Mouse (Mus musculus) neural tube, embryonic 13.5 days (tissue): ENCODE data around the gene Zswim7. TPM values are rescaled to one million over a fixed set of nuclear protein-coding genes. Genes with fewer than 3 reads are reported as not detected.
A peak's percentile ranks its signal among the peaks of the same experiment; 100 is the strongest.

Source experiments
- ATAC-seq: fragments of 200-750 bp; cut with Nextera tagmentation; 2 replicates; pipeline ENCODE4 v1.8.0; 2017; ENCODE audit warnings: low read depth, mild to moderate bottlenecking, moderate TSS enrichment, moderate library complexity
- H3K27ac ChIP-seq: fragments of 300-500 bp; sonication (generic); replicated peaks from 2 replicates; pipeline ENCODE4 v1.5.1; 2015; ENCODE audit warnings: moderate library complexity, mild to moderate bottlenecking, inconsistent platforms
- H3K27me3 ChIP-seq: fragments of 300-500 bp; sonication (generic); 2 replicates; pipeline ENCODE4 v1.6.1; 2015; ENCODE audit warnings: mild to moderate bottlenecking, inconsistent platforms
- H3K36me3 ChIP-seq: fragments of 300-500 bp; sonication (generic); 2 replicates; pipeline ENCODE4 v1.6.1; 2015; ENCODE audit warnings: mild to moderate bottlenecking, inconsistent platforms
- H3K4me1 ChIP-seq: fragments of 300-500 bp; sonication (generic); replicated peaks from 2 replicates; pipeline ENCODE4 v1.6.1; 2015; ENCODE audit warnings: inconsistent platforms
- H3K4me2 ChIP-seq: fragments of 300-500 bp; sonication (generic); 2 replicates; pipeline ENCODE4 v1.6.1; 2015; ENCODE audit warnings: inconsistent platforms, mild to moderate bottlenecking, moderate library complexity
- H3K4me3 ChIP-seq: fragments of 300-500 bp; sonication (generic); 2 replicates; pipeline ENCODE4 v1.5.1; 2015; ENCODE audit warnings: mild to moderate bottlenecking, inconsistent platforms
- H3K9ac ChIP-seq: fragments of 300-500 bp; sonication (generic); 2 replicates; pipeline ENCODE4 v1.6.1; 2015; ENCODE audit warnings: moderate library complexity, mild to moderate bottlenecking, inconsistent platforms
- H3K9me3 ChIP-seq: fragments of 300-500 bp; sonication (generic); 2 replicates; pipeline ENCODE4 v1.6.1; 2016; ENCODE audit warnings: inconsistent platforms
- WGBS: fragments of 180-500 bp; shearing (Covaris S2); methylation state at CpG from one replicate; pipeline ENCODE4 v1.1.7; 2015; 5-methylcytosine and 5-hydroxymethylcytosine counted together
- polyA plus RNA-seq: library from polyadenylated mRNA; unstranded; fragments of >200 nt; fragmentation: Nextera tagmentation; extraction: Ambion mirVana; gene quantifications from 2 replicates; pipeline ENCODE4 v1.2.1, GENCODE M21; 2015

Gene Zswim7
- polyA plus RNA-seq, 1 experiment from 2014 or later = 18.0 TPM

- H3K27ac ChIP-seq = no peak overlapping the region
- H3K9ac ChIP-seq = peak overlapping the region; percentile 67
- peak; percentile 52 for ATAC-seq
- peaks cover 24% of the 10 kb centered on the region for H3K4me1 ChIP-seq
- no peaks in the 10 kb centered on the region for H3K9me3 ChIP-seq
- H3K36me3 ChIP-seq = no peaks in the 10 kb centered on the region
- H3K27me3 ChIP-seq = peaks cover 38% of the 10 kb centered on the region
- H3K4me2 ChIP-seq = peak overlapping the region; percentile 95
- H3K4me3 ChIP-seq = peak overlapping the region; percentile 65
- 2% methylated on average over 35 of the region's 35 CpGs for WGBS
Measured at GRCm38 (mm10) chr11:62249266-62250037, 31.7 kb downstream of the Zswim7 start.

GRCm38 (mm10) chr11:62248401-62249244 is 32.6 kb downstream of the Zswim7 start, which contains the start of gene Adora2b:
Adora2b (plus strand) TSS chr11:62248984.
- Histone ChIP-seq H3K9ac (peak within 1 kb of the TSS; percentile 67), H3K4me2 (peak within 1 kb of the TSS; percentile 95), H3K9me3 (no peaks in the 10 kb centered on the region), H3K4me3 (peak within 1 kb of the TSS; percentile 65), H3K4me1 (peaks cover 24% of the 10 kb centered on the region), H3K27me3 (peaks cover 38% of the 10 kb centered on the region), H3K27ac (no peak within 1 kb of the TSS), H3K36me3 (no peaks in the 10 kb centered on the region)
- under 1% methylated on average over 69 of the region's 69 CpGs for WGBS
- peak; percentile 93 for ATAC-seq

GRCm38 (mm10) chr11:62247759-62248400 is 33.3 kb downstream of the Zswim7 start:
- peak overlapping the region; percentile 95 for H3K4me2 ChIP-seq
- ATAC-seq = no peak
- peaks cover 38% of the 10 kb centered on the region for H3K27me3 ChIP-seq
- 40% methylated on average over 18 of the region's 18 CpGs for WGBS
- H3K27ac ChIP-seq = no peak overlapping the region
- H3K36me3 ChIP-seq = no peaks in the 10 kb centered on the region
- H3K9ac ChIP-seq = peak overlapping the region; percentile 67
- no peaks in the 10 kb centered on the region for H3K9me3 ChIP-seq
- peak overlapping the region; percentile 65 for H3K4me3 ChIP-seq
- peaks cover 24% of the 10 kb centered on the region for H3K4me1 ChIP-seq

- Histone ChIP-seq H3K9me3 (no peaks in the 10 kb centered on the region), H3K27ac (no peak overlapping the region), H3K4me2 (no peak overlapping the region), H3K4me1 (peaks cover 9% of the 10 kb centered on the region), H3K9ac (no peak overlapping the region), H3K27me3 (peaks cover 18% of the 10 kb centered on the region), H3K36me3 (no peaks in the 10 kb centered on the region), H3K4me3 (no peak overlapping the region)
- no peak for ATAC-seq
- 94% methylated on average over 4 of the region's 4 CpGs for WGBS
Measured at GRCm38 (mm10) chr11:62244471-62244870, 36.7 kb downstream of the Zswim7 start.

- Histone ChIP-seq H3K27me3 (peaks cover 15% of the 10 kb centered on the region; the same call in 1 of the 2 replicates), H3K4me2 (no peak overlapping the region), H3K27ac (no peak overlapping the region), H3K4me1 (peaks cover 4% of the 10 kb centered on the region), H3K4me3 (no peak overlapping the region), H3K9ac (no peak overlapping the region), H3K36me3 (no peaks in the 10 kb centered on the region), H3K9me3 (no peaks in the 10 kb centered on the region)
- 92% methylated on average over 8 of the region's 8 CpGs for WGBS
- ATAC-seq = no peak
Measured at GRCm38 (mm10) chr11:62243871-62244270, 37.3 kb downstream of the Zswim7 start.

GRCm38 (mm10) chr11:62240631-62241261 is 40.4 kb downstream of the Zswim7 start:
- 87% methylated on average over 12 of the region's 12 CpGs for WGBS
- no peaks in the 10 kb centered on the region for H3K27me3 ChIP-seq

GRCm38 (mm10) chr11:62224797-62225196 is 56.4 kb downstream of the Zswim7 start:
- no peaks in the 10 kb centered on the region for H3K4me1 ChIP-seq
- no peak overlapping the region for H3K4me3 ChIP-seq
- H3K27me3 ChIP-seq = no peaks in the 10 kb centered on the region
- H3K4me2 ChIP-seq = no peak overlapping the region
- no peak for ATAC-seq
- H3K36me3 ChIP-seq = 0 out of 2 replicates have a peak, but pooled peaks cover 8% of the 10 kb centered on the region
- H3K9ac ChIP-seq = no peak overlapping the region
- H3K27ac ChIP-seq = no peak overlapping the region
- WGBS = 77% methylated on average over 4 of the region's 4 CpGs
- no peaks in the 10 kb centered on the region for H3K9me3 ChIP-seq

More at GRCm38 (mm10) chr11:62240631-62241261, 40.4 kb downstream of the Zswim7 start:
- H3K27ac ChIP-seq = no peak overlapping the region
- no peak for ATAC-seq
- no peak overlapping the region for H3K4me2 ChIP-seq
- H3K9ac ChIP-seq = no peak overlapping the region
- no peaks in the 10 kb centered on the region for H3K4me1 ChIP-seq
- no peaks in the 10 kb centered on the region for H3K36me3 ChIP-seq
- no peaks in the 10 kb centered on the region for H3K9me3 ChIP-seq
- H3K4me3 ChIP-seq = no peak overlapping the region

GRCm38 (mm10) chr11:62223962-62224361 is 57.2 kb downstream of the Zswim7 start:
- Histone ChIP-seq H3K36me3 (peaks cover 12% of the 10 kb centered on the region; the same call in 1 of the 2 replicates), H3K27me3 (no peaks in the 10 kb centered on the region), H3K4me1 (no peaks in the 10 kb centered on the region), H3K9ac (no peak overlapping the region), H3K27ac (no peak overlapping the region), H3K9me3 (no peaks in the 10 kb centered on the region), H3K4me2 (no peak overlapping the region), H3K4me3 (no peak overlapping the region)
- WGBS = 96% methylated on average over 7 of the region's 7 CpGs
- ATAC-seq = no peak

GRCm38 (mm10) chr11:62223416-62223815 is 57.8 kb downstream of the Zswim7 start:
- Histone ChIP-seq H3K9me3 (no peaks in the 10 kb centered on the region), H3K4me1 (no peaks in the 10 kb centered on the region), H3K9ac (no peak overlapping the region), H3K27me3 (no peaks in the 10 kb centered on the region), H3K36me3 (peaks cover 12% of the 10 kb centered on the region; the same call in 1 of the 2 replicates), H3K4me2 (no peak overlapping the region), H3K27ac (no peak overlapping the region), H3K4me3 (no peak overlapping the region)
- 90% methylated on average over 5 of the region's 5 CpGs for WGBS
- no peak for ATAC-seq

- Histone ChIP-seq H3K27me3 (no peaks in the 10 kb centered on the region), H3K4me1 (no peaks in the 10 kb centered on the region), H3K9ac (no peak overlapping the region), H3K36me3 (peaks cover 12% of the 10 kb centered on the region; the same call in 1 of the 2 replicates), H3K4me2 (no peak overlapping the region), H3K9me3 (no peaks in the 10 kb centered on the region), H3K27ac (no peak overlapping the region), H3K4me3 (no peak overlapping the region)
- ATAC-seq = no peak
- WGBS = 84% methylated on average over 7 of the region's 7 CpGs
Measured at GRCm38 (mm10) chr11:62220756-62221510, 60.2 kb downstream of the Zswim7 start.

- Histone ChIP-seq H3K4me1 (no peaks in the 10 kb centered on the region), H3K4me3 (no peak overlapping the region), H3K27ac (no peak overlapping the region), H3K9ac (no peak overlapping the region), H3K36me3 (peaks cover 17% of the 10 kb centered on the region; the same call in 1 of the 2 replicates), H3K9me3 (no peaks in the 10 kb centered on the region), H3K4me2 (no peak overlapping the region), H3K27me3 (no peaks in the 10 kb centered on the region)
- ATAC-seq = no peak
- WGBS = 49% methylated on average over 6 of the region's 6 CpGs
Measured at GRCm38 (mm10) chr11:62217751-62218150, 63.4 kb downstream of the Zswim7 start.
